Mouse (Mus musculus) erythroblast, embryonic 14.5 days (primary cell): ENCODE data around the gene Nmnat2.

ENCODE experiments used
- GATA1 ChIP-seq: IDR thresholded peaks from 2 replicates; pipeline ENCODE4 v1.6.1; 2012; ENCODE audit warnings: low read length, inconsistent platforms, mixed read lengths
- TAL1 ChIP-seq: IDR thresholded peaks from 3 replicates; pipeline ENCODE4 v1.6.1; 2012; ENCODE audit warnings: low read length, inconsistent platforms, mixed read lengths

- TF ChIP-seq TAL1 (no peak), GATA1 (no peak)
Measured at GRCm38 (mm10) chr1:153144021-153144420, 189.2 kb downstream of the Nmnat2 start.
